Mouse (Mus musculus): Measurements from ENCODE around the gene Gk. TPM values are rescaled to one million over a fixed set of nuclear protein-coding genes. Genes with fewer than 3 reads are reported as not detected.

The Gk gene
- total RNA-seq (2014; fragmentation: Nextera tagmentation) (19.6 and 31.8 TPM in 2 replicates), total RNA-seq (2017) (17.3 and 17.6 TPM in 2 replicates), polyA plus RNA-seq (2012) (0.90 and 1.0 TPM in 2 replicates)

DNA sequence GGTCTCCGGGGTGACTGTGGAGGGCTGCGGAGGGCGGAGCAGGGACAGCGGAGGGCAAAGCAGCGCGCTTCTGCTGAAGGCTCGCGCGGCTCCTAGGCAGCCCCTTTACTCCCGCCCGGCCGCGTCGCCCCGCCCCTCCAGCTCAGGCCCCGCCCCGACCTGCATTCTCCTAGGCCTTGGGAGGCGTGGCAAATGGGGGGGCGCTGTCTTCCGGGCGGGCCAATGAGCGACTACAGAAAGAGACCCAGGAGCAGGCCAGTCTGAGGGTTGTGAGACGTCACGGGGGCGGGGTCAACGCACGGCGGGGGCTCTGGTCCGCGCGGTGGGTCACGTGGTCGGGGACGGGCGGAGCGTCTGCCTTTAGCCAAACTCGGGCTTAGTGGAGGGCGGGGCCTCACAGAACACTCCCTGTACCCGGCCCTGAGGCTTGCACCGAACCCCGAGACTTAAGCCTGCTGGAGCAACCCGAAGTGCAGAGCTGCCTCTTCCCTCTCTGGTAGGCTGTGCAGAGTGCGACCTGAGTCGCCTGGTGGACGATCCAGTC lies at the start of gene Gk:
Gk (minus strand) TSS at position 276 of the 544 bp plus-strand sequence.
- no peaks in the 10 kb centered on the region for H3K27me3 ChIP-seq (ENCODE audit: insufficient read depth, low read length)
- no peaks in the 10 kb centered on the region for H3K9me3 ChIP-seq (replicated peaks)
- H3K4me1 ChIP-seq (ENCODE audit: insufficient read depth, low read depth, low read length) = peaks cover 3% of the 10 kb centered on the region
- no peaks in the 10 kb centered on the region for H3K36me3 ChIP-seq (replicated peaks)
- TF ChIP-seq CTCF (IDR thresholded peaks at IDR 0.05; ENCODE audit: low read depth, low read length) (no peak), POLR2AphosphoS5 (IDR thresholded peaks at IDR 0.05; ENCODE audit: insufficient replicate concordance, low read depth, low read length) (no peak), GATA2 (IDR thresholded peaks at IDR 0.05; ENCODE audit: borderline replicate concordance, low read depth, low read length) (no peak), GATA1 (IDR thresholded peaks at IDR 0.05; ENCODE audit: borderline replicate concordance, low read length) (no peak), TAL1 (conservative IDR thresholded peaks at IDR 0.05; ENCODE audit: low read depth, low read length) (no peak)
- peak; percentile 83 for ATAC-seq (ENCODE audit: extremely low read depth, insufficient number of reproducible peaks, low FRiP score, poor library complexity, severe bottlenecking)
- H3K4me3 ChIP-seq (ENCODE audit: low read depth, low read length) = peak within 1 kb of the TSS; percentile 74
- peak; percentile 69 for DNase-seq (ENCODE audit: low spot score)

DNA sequence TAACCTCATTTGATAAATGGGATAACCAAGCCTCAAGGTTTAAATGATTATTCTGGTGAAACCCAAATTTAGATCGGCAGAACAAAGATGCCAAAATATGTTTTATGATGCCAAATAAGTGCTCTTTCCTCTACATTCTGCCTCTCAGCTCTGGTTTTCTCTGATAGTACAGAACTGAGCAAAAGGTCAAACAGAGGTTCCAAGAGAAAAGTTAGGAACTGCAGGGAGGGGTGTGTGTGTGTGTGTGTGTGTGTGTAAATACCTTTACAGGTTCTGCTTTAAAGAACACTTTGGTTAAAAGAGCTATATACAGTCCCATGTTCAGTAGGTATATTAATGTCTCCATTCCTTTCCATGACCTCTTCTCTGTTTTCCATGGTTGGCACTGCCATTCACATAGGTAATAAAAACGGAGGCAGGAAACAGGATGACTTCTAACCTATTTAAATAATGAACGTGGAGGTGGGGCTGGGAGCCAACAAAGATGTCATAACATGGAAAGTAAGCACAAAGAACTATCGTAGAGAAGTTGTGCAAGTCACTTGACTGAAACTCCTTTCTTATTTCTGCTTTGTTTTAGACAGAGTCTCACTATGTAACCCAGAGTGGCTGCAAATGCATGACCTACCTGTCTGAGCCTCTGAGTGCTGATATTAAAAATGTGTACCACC lies 28.2 kb upstream of the Gk start:
- no peak for ATAC-seq (ENCODE audit: extremely low read depth, insufficient number of reproducible peaks, low FRiP score, poor library complexity, severe bottlenecking)
- Histone ChIP-seq H3K9me3 (replicated peaks) (no peaks in the 10 kb centered on the region), H3K27me3 (ENCODE audit: insufficient read depth, low read length) (no peaks in the 10 kb centered on the region), H3K4me3 (ENCODE audit: low read depth, low read length) (no peak overlapping the region), H3K4me1 (ENCODE audit: insufficient read depth, low read depth, low read length) (no peaks in the 10 kb centered on the region), H3K36me3 (replicated peaks) (no peaks in the 10 kb centered on the region)
- TF ChIP-seq GATA2 (IDR thresholded peaks at IDR 0.05; ENCODE audit: borderline replicate concordance, low read depth, low read length) (no peak), CTCF (IDR thresholded peaks at IDR 0.05; ENCODE audit: low read depth, low read length) (no peak), POLR2AphosphoS5 (IDR thresholded peaks at IDR 0.05; ENCODE audit: insufficient replicate concordance, low read depth, low read length) (no peak), TAL1 (conservative IDR thresholded peaks at IDR 0.05; ENCODE audit: low read depth, low read length) (no peak), GATA1 (IDR thresholded peaks at IDR 0.05; ENCODE audit: borderline replicate concordance, low read length) (no peak)
- DNase-seq (ENCODE audit: low spot score) = no peak

DNA sequence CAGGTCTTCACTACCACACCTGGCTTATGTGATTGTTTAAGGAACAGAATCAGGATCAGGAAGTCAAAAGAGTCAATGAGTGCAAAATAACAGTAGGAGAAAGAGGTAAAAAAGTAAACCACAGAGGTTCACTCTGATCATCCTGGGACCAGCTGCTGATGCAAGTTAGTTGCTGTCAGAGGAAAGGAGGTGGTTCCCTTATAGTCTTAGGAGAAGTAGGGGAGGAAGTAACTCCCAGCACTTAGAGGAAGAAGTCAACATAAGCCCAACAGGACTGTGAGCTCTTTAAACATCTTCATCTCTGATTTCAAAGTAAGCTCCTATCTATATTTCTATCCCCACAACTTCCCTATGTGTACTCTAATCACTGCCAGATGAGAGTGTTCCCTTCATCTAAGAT lies 26.4 kb upstream of the Gk start:
- no peak for ATAC-seq (ENCODE audit: extremely low read depth, insufficient number of reproducible peaks, low FRiP score, poor library complexity, severe bottlenecking)

DNA sequence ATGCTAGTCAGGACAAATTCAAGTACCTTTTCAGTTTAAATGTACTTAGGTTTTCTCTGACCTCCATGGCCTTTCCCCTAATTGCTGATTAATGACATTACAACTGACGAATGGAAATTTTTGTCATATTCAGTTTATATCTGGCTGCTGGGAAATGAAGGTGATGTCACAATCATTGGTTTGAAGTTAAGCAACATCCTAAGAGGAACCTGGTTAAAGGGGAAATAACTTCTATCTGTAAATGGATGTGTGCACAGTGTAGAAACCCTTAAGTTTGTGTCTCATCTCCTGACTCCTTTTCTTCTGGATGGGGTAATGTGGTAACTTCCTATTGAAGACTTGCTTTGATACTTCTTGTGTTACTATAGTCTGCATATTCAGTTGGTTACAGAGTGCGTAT lies 20.8 kb upstream of the Gk start:
- DNase-seq (ENCODE audit: low spot score) (no peak), ATAC-seq (ENCODE audit: extremely low read depth, insufficient number of reproducible peaks, low FRiP score, poor library complexity, severe bottlenecking) (no peak)
- Histone ChIP-seq H3K27me3 (ENCODE audit: insufficient read depth, low read length) (no peaks in the 10 kb centered on the region), H3K4me1 (ENCODE audit: insufficient read depth, low read depth, low read length) (no peaks in the 10 kb centered on the region), H3K4me3 (ENCODE audit: low read depth, low read length) (no peak overlapping the region), H3K9me3 (replicated peaks) (no peaks in the 10 kb centered on the region), H3K36me3 (replicated peaks) (no peaks in the 10 kb centered on the region)
- TF ChIP-seq GATA2 (IDR thresholded peaks at IDR 0.05; ENCODE audit: borderline replicate concordance, low read depth, low read length) = no peak
- no peak for TF ChIP-seq GATA1 (IDR thresholded peaks at IDR 0.05; ENCODE audit: borderline replicate concordance, low read length)
- no peak for TF ChIP-seq POLR2AphosphoS5 (IDR thresholded peaks at IDR 0.05; ENCODE audit: insufficient replicate concordance, low read depth, low read length)
- no peak for TF ChIP-seq TAL1 (conservative IDR thresholded peaks at IDR 0.05; ENCODE audit: low read depth, low read length)
- TF ChIP-seq CTCF (IDR thresholded peaks at IDR 0.05; ENCODE audit: low read depth, low read length) = no peak

More for the DNA sequence above, 26.4 kb upstream of the Gk start:
- no peaks in the 10 kb centered on the region for H3K4me1 ChIP-seq (ENCODE audit: insufficient read depth, low read depth, low read length)
- TF ChIP-seq GATA1 (IDR thresholded peaks at IDR 0.05; ENCODE audit: borderline replicate concordance, low read length) (no peak), POLR2AphosphoS5 (IDR thresholded peaks at IDR 0.05; ENCODE audit: insufficient replicate concordance, low read depth, low read length) (no peak)
- no peaks in the 10 kb centered on the region for H3K9me3 ChIP-seq (replicated peaks)
- H3K27me3 ChIP-seq (ENCODE audit: insufficient read depth, low read length) = no peaks in the 10 kb centered on the region
- H3K4me3 ChIP-seq (ENCODE audit: low read depth, low read length) = no peak overlapping the region
- DNase-seq (ENCODE audit: low spot score) = no peak
- H3K36me3 ChIP-seq (replicated peaks) = no peaks in the 10 kb centered on the region

DNA sequence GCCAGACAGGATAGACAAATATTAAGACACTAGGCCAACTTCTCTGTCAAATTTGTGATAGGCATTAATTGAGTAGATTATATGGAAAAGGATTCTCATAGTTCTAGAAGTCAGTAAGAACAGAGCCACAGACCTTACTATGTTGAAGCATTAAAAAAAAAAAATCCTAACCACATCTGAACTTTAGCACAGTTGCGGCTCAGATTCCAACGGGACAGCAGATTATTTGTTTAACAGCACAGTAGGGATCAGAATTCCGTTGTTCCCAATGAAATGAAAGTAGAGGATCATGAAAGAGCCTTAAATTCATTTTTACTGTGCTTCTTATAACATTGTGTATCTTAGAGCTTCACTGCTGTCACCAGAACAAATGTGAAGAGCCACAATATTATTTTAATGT lies 1.7 kb upstream of the Gk start:
- peaks cover 3% of the 10 kb centered on the region; the same call in 1 of the 2 replicates for H3K4me1 ChIP-seq (ENCODE audit: insufficient read depth, low read depth, low read length)
- DNase-seq (ENCODE audit: low spot score) = no peak
- ATAC-seq (ENCODE audit: extremely low read depth, insufficient number of reproducible peaks, low FRiP score, poor library complexity, severe bottlenecking) = no peak
- TF ChIP-seq CTCF (IDR thresholded peaks at IDR 0.05; ENCODE audit: low read depth, low read length) (no peak), GATA1 (IDR thresholded peaks at IDR 0.05; ENCODE audit: borderline replicate concordance, low read length) (no peak), GATA2 (IDR thresholded peaks at IDR 0.05; ENCODE audit: borderline replicate concordance, low read depth, low read length) (no peak), TAL1 (conservative IDR thresholded peaks at IDR 0.05; ENCODE audit: low read depth, low read length) (no peak), POLR2AphosphoS5 (IDR thresholded peaks at IDR 0.05; ENCODE audit: insufficient replicate concordance, low read depth, low read length) (no peak)
- no peaks in the 10 kb centered on the region for H3K36me3 ChIP-seq (replicated peaks)
- H3K4me3 ChIP-seq (ENCODE audit: low read depth, low read length) = no peak overlapping the region
- no peaks in the 10 kb centered on the region for H3K27me3 ChIP-seq (ENCODE audit: insufficient read depth, low read length)
- H3K9me3 ChIP-seq (replicated peaks) = no peaks in the 10 kb centered on the region

DNA sequence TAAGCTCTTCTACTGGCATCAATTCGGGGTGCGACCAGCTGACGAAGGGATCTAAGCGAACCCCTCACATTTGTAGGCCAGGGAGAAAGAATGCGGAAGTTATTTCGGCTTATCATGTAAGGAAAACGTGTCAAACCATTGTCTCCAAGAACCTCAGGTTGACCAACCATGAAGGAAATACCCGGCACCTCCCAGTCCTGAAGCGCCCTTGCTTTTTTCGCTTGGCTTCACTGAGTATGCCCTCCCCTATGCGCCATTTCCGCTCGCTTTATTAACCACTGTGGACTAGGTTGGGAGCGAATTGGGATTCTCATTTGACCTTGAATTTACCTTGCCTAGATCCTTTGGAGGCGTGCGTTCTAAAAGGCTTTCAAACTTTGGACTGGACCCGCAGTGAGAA lies 522 bp upstream of the Gk start:
- no peaks in the 10 kb centered on the region for H3K27me3 ChIP-seq (ENCODE audit: insufficient read depth, low read length)
- H3K9me3 ChIP-seq (replicated peaks) = no peaks in the 10 kb centered on the region
- DNase-seq (ENCODE audit: low spot score) (peak; percentile 14), ATAC-seq (ENCODE audit: extremely low read depth, insufficient number of reproducible peaks, low FRiP score, poor library complexity, severe bottlenecking) (peak; percentile 69)
- H3K4me3 ChIP-seq (ENCODE audit: low read depth, low read length) = peak overlapping the region; percentile 72
- TF ChIP-seq POLR2AphosphoS5 (IDR thresholded peaks at IDR 0.05; ENCODE audit: insufficient replicate concordance, low read depth, low read length) (no peak), GATA1 (IDR thresholded peaks at IDR 0.05; ENCODE audit: borderline replicate concordance, low read length) (no peak)
- peaks cover 3% of the 10 kb centered on the region for H3K4me1 ChIP-seq (ENCODE audit: insufficient read depth, low read depth, low read length)
- H3K36me3 ChIP-seq (replicated peaks) = no peaks in the 10 kb centered on the region
